Mouse (Mus musculus): ENCODE results near the gene Zfp605.
A peak's percentile ranks its signal among the peaks of the same experiment; 100 is the strongest.
"Not testable (repeated sequence)": the region's sequence is repeated elsewhere in the genome, so short reads cannot be mapped to it uniquely, and the experiment has no call there.

Gene Zfp605

GRCm38 (mm10) chr5:110109991-110110441 lies at the start of gene Zfp605:
Zfp605 (plus strand) TSS chr5:110110092.
- DNase-seq: peak; percentile 84 to 86

- not testable (repeated sequence) for DNase-seq
Measured at GRCm38 (mm10) chr5:110072413-110072812, 37.5 kb upstream of the Zfp605 start, which contains the start of gene Gm17655. Gm17655 (minus strand) TSS chr5:110072513.

- DNase-seq: no peak
Measured at GRCm38 (mm10) chr5:110082961-110083360, 26.9 kb upstream of the Zfp605 start.

- DNase-seq: no peak
Measured at GRCm38 (mm10) chr5:110086161-110086866, 23.6 kb upstream of the Zfp605 start.

GRCm38 (mm10) chr5:110091546-110091945 lies 18.3 kb upstream of the Zfp605 start:
- peak in 1 of 2 experiments; percentile 73 for DNase-seq

GRCm38 (mm10) chr5:110094030-110094846 lies 15.7 kb upstream of the Zfp605 start, which contains the start of gene Gm35315:
Gm35315 (minus strand) TSS chr5:110094420.
- peak; percentile 85 to 90 for DNase-seq

GRCm38 (mm10) chr5:110094847-110095213 lies 15.1 kb upstream of the Zfp605 start:
- no peak for DNase-seq

- peak in 1 of 2 experiments; percentile 51 for DNase-seq
Measured at GRCm38 (mm10) chr5:110098991-110099477, 10.9 kb upstream of the Zfp605 start.

GRCm38 (mm10) chr5:110099656-110100580 lies 10.0 kb upstream of the Zfp605 start, which contains the start of gene Plcxd1:
Plcxd1 (plus strand) TSS chr5:110099969.
- peak in 1 of 2 experiments; percentile 47 for DNase-seq

GRCm38 (mm10) chr5:110100921-110101631 lies 8.8 kb upstream of the Zfp605 start:
- peak; percentile 53 to 72 for DNase-seq

GRCm38 (mm10) chr5:110101716-110102347 lies 8.1 kb upstream of the Zfp605 start:
- peak in 1 of 2 experiments; percentile 60 for DNase-seq

- DNase-seq: no peak
Measured at GRCm38 (mm10) chr5:110102429-110102828, 7.5 kb upstream of the Zfp605 start.

- DNase-seq: no peak
Measured at GRCm38 (mm10) chr5:110102853-110103625, 6.9 kb upstream of the Zfp605 start.

- DNase-seq: no peak
Measured at GRCm38 (mm10) chr5:110103901-110104615, 5.8 kb upstream of the Zfp605 start.

GRCm38 (mm10) chr5:110104616-110105380 lies 5.1 kb upstream of the Zfp605 start:
- peak in 1 of 2 experiments; percentile 24 for DNase-seq

GRCm38 (mm10) chr5:110106140-110106871 lies 3.6 kb upstream of the Zfp605 start:
- DNase-seq: peak in 1 of 2 experiments; percentile 22

- peak in 1 of 2 experiments; percentile 62 for DNase-seq
Measured at GRCm38 (mm10) chr5:110106901-110107564, 2.9 kb upstream of the Zfp605 start.

Measured in thymus, postnatal 36 days (tissue).